Mouse (Mus musculus) cerebellum, postnatal 36 days (tissue): ENCODE results near the gene Kazn.

Experiments used
- DNase-seq, 2 experiments: peaks; one replicate each; pipeline ENCODE4 v3.0.0; 2021 to 2022; ENCODE audit warnings: mixed read lengths in 2 of 2

Gene Kazn

GRCm38 (mm10) chr4:142098303-142098702 is 140.9 kb downstream of the Kazn start:
- peak; percentile 87 to 90 for DNase-seq

GRCm38 (mm10) chr4:142097871-142098270 is 141.3 kb downstream of the Kazn start:
- no peak for DNase-seq

- DNase-seq, result peak; percentile 55 to 68
Measured at GRCm38 (mm10) chr4:142095513-142096241, 143.5 kb downstream of the Kazn start.

GRCm38 (mm10) chr4:142094386-142094785 is 144.8 kb downstream of the Kazn start:
- no peak for DNase-seq

GRCm38 (mm10) chr4:142091100-142091499 is 148.1 kb downstream of the Kazn start:
- no peak for DNase-seq

GRCm38 (mm10) chr4:142089966-142090365 is 149.2 kb downstream of the Kazn start:
- no peak for DNase-seq

GRCm38 (mm10) chr4:142088836-142089235 is 150.4 kb downstream of the Kazn start:
- no peak for DNase-seq

- peak in 1 of 2 experiments; percentile 46 for DNase-seq
Measured at GRCm38 (mm10) chr4:142088409-142088808, 150.8 kb downstream of the Kazn start.

- no peak for DNase-seq
Measured at GRCm38 (mm10) chr4:142084936-142085563, 154.2 kb downstream of the Kazn start.

- DNase-seq, result peak; percentile 62 to 66
Measured at GRCm38 (mm10) chr4:142084131-142084899, 154.9 kb downstream of the Kazn start, which contains the start of gene Tmem51. Gene Tmem51, minus strand, starts transcription at chr4:142084304.

GRCm38 (mm10) chr4:142083762-142084130 is 155.5 kb downstream of the Kazn start:
- DNase-seq, result peak; percentile 78 to 86

- DNase-seq, result no peak
Measured at GRCm38 (mm10) chr4:142083193-142083592, 156.0 kb downstream of the Kazn start.

GRCm38 (mm10) chr4:142082703-142083102 is 156.5 kb downstream of the Kazn start:
- no peak for DNase-seq

- DNase-seq, result no peak
Measured at GRCm38 (mm10) chr4:142081631-142082283, 157.4 kb downstream of the Kazn start.

- peak; percentile 77 to 81 for DNase-seq
Measured at GRCm38 (mm10) chr4:142080901-142081630, 158.1 kb downstream of the Kazn start.

GRCm38 (mm10) chr4:142080487-142080767 is 158.8 kb downstream of the Kazn start:
- DNase-seq, result no peak

- DNase-seq, result no peak
Measured at GRCm38 (mm10) chr4:142079629-142080486, 159.3 kb downstream of the Kazn start.

GRCm38 (mm10) chr4:142077572-142078271 is 161.5 kb downstream of the Kazn start:
- DNase-seq, result peak in 1 of 2 experiments; percentile 61

GRCm38 (mm10) chr4:142076883-142077282 is 162.3 kb downstream of the Kazn start:
- DNase-seq, result no peak

GRCm38 (mm10) chr4:142075931-142076330 is 163.3 kb downstream of the Kazn start:
- DNase-seq, result no peak
